Mouse (Mus musculus) urinary bladder, postnatal 0 days (tissue): Measurements from ENCODE around the gene Gm5431. TPM values are rescaled to one million over a fixed set of nuclear protein-coding genes. Genes with fewer than 3 reads are reported as not detected.

Source experiments
- polyA plus RNA-seq: library from polyadenylated mRNA; unstranded; fragments of >200 nt; fragmentation: Nextera tagmentation; extraction: Ambion mirVana; gene quantifications from 2 replicates; pipeline ENCODE4 v1.2.1, GENCODE M21; 2015

The Gm5431 gene
- polyA plus RNA-seq: 0.33 and 0.41 TPM in 2 replicates

GRCm38 (mm10) chr11:48902021-48902420, at the start of gene Gm5431:
Gene Gm5431 (minus strand): TSS chr11:48902214.

GRCm38 (mm10) chr11:48946090-48946489, 44.1 kb upstream of the Gm5431 start, which contains the start of gene Psme2b:
Gene Psme2b (minus strand): TSS chr11:48946190.

GRCm38 (mm10) chr11:48871201-48871772, 30.7 kb downstream of the Gm5431 start, which contains the start of gene Irgm1:
Gene Irgm1 (minus strand): TSS chr11:48871683.

Other genes starting within 250 kb of the Gm5431 start
- gene Rack1, start 101.9 kb downstream of the Gm5431 start, polyA plus RNA-seq: 509 and 548 TPM in 2 replicates
- gene Trim41, start 84.9 kb downstream of the Gm5431 start, polyA plus RNA-seq: 2.9 and 3.3 TPM in 2 replicates
- 6.9 and 9.6 TPM in 2 replicates for gene Trim7, start 76.1 kb downstream of the Gm5431 start, polyA plus RNA-seq
- gene Gm12184, start 75.6 kb downstream of the Gm5431 start, polyA plus RNA-seq: 1.2 and 3.4 TPM in 2 replicates
- gene Irgm1, start 30.5 kb downstream of the Gm5431 start, polyA plus RNA-seq: 16.1 TPM in 2 replicates
- 4.9 and 5.6 TPM in 2 replicates for gene Psme2b, start 44.0 kb upstream of the Gm5431 start, polyA plus RNA-seq
- gene Olfr56, start 76.7 kb upstream of the Gm5431 start, polyA plus RNA-seq: 0.12 TPM in 1 of 2 replicates, not detected in the other
- 2.5 and 3.0 TPM in 2 replicates for gene 9930111J21Rik1, start 77.2 kb upstream of the Gm5431 start, polyA plus RNA-seq
- gene Gm12185, start 90.0 kb upstream of the Gm5431 start, polyA plus RNA-seq: 0.02 TPM in 1 of 2 replicates, not detected in the other
- gene Tgtp1, start 92.0 kb upstream of the Gm5431 start, polyA plus RNA-seq: 0.85 and 1.6 TPM in 2 replicates
- 2.0 TPM in 2 replicates for gene 9930111J21Rik2, start 149.0 kb upstream of the Gm5431 start, polyA plus RNA-seq
- gene Tgtp2, start 162.0 kb upstream of the Gm5431 start, polyA plus RNA-seq: 0.48 and 0.78 TPM in 2 replicates
- gene Ifi47, start 174.4 kb upstream of the Gm5431 start, polyA plus RNA-seq: 2.9 TPM in 2 replicates
- not detected in 2 replicates for gene Olfr1396, start 212.7 kb upstream of the Gm5431 start, polyA plus RNA-seq
- not detected in 2 replicates for gene Olfr1395, start 240.1 kb upstream of the Gm5431 start, polyA plus RNA-seq